Mouse (Mus musculus): ENCODE data around the gene Olfr1467.

Olfr1467 gene

GRCm38 (mm10) chr19:13361936-13362335, at the start of gene Olfr1467:
Gene Olfr1467 (plus strand): TSS chr19:13362236.
- DNase-seq (ENCODE audit: low spot score): no peak

GRCm38 (mm10) chr19:13315441-13315840, 46.6 kb upstream of the Olfr1467 start, which contains the start of gene Olfr1465:
Gene Olfr1465 (minus strand): TSS chr19:13315541.
- no peak for DNase-seq (ENCODE audit: low spot score)

- no peak for DNase-seq (ENCODE audit: low spot score)
Measured at GRCm38 (mm10) chr19:13338562-13338961, 23.5 kb upstream of the Olfr1467 start, which contains the start of gene Olfr1466. Gene Olfr1466 (plus strand): TSS chr19:13338862.

GRCm38 (mm10) chr19:13407549-13407948, 45.5 kb downstream of the Olfr1467 start, which contains the start of gene Olfr1469:
Gene Olfr1469 (plus strand): TSS chr19:13407849.
- no peak for DNase-seq (ENCODE audit: low spot score)
